Mouse (Mus musculus): ENCODE measurements around the gene Kdm2a.

- TF ChIP-seq POLR2A (IDR thresholded peaks at IDR 0.05; ENCODE audit: insufficient read length, low read depth) = no peak
- no peak for TF ChIP-seq SRF (IDR thresholded peaks at IDR 0.05; ENCODE audit: control insufficient read depth, insufficient read length, low read depth)
- no peak for TF ChIP-seq MAX (IDR thresholded peaks at IDR 0.05; ENCODE audit: low read depth)
- no peak for TF ChIP-seq USF1 (IDR thresholded peaks at IDR 0.05; ENCODE audit: low read depth)
- TF ChIP-seq TCF12 (IDR thresholded peaks at IDR 0.05; ENCODE audit: insufficient read depth, poor library complexity, severe bottlenecking) = no peak
- no peak for TF ChIP-seq POLR2AphosphoS2 (IDR thresholded peaks at IDR 0.05; ENCODE audit: insufficient read length, low read depth)
- TF ChIP-seq MYOG (IDR thresholded peaks at IDR 0.05; ENCODE audit: control insufficient read depth in 1 of 3, insufficient read depth in 1 of 3, insufficient read length in 2 of 3, low read depth in 2 of 3) = no peak
- TF ChIP-seq MYOD1 (IDR thresholded peaks at IDR 0.05; ENCODE audit: control insufficient read depth in 1 of 3, insufficient read length in 2 of 3, low read depth in 2 of 3) = no peak
- TF ChIP-seq E2F4 (IDR thresholded peaks at IDR 0.05; ENCODE audit: insufficient read depth) = no peak
- TF ChIP-seq CEBPB (IDR thresholded peaks at IDR 0.05; ENCODE audit: insufficient read depth, poor library complexity, severe bottlenecking) = no peak
- TF ChIP-seq TCF3 (IDR thresholded peaks at IDR 0.05; ENCODE audit: insufficient read length, low read depth) = no peak
- TF ChIP-seq REST (IDR thresholded peaks at IDR 0.05; ENCODE audit: insufficient read depth, insufficient read length) = no peak
These were observed 24.9 kb upstream of the Kdm2a start for GRCm38 (mm10) chr19:4423021-4423420.

Measured in myocyte (in vitro differentiated cells).